Mouse (Mus musculus) lung, adult 2 months (tissue): Measurements from ENCODE around the gene Ppard.

Experiments used
- CTCF ChIP-seq: fragments of 200-500 bp; IDR thresholded peaks from 2 replicates; pipeline ENCODE4 v1.5.1; 2011; ENCODE audit warnings: mild to moderate bottlenecking, low read length, control low read depth; ENCODE audit not compliant: insufficient read depth
- POLR2A ChIP-seq: fragments of 200-500 bp; IDR thresholded peaks from 2 replicates; pipeline ENCODE4 v1.6.1; 2011; ENCODE audit warnings: low read depth, mild to moderate bottlenecking, control low read depth, low read length, borderline replicate concordance; ENCODE audit errors: extremely low read depth

- TF ChIP-seq POLR2A, result no peak
- peak; percentile 24; the same call in 1 of the 2 replicates for TF ChIP-seq CTCF
Observed at GRCm38 (mm10) chr17:28287980-28288379, 55.5 kb downstream of the Ppard start.
